Mouse (Mus musculus) limb, embryonic 13.5 days (tissue): ENCODE data around the gene Sertad3. TPM values are rescaled to one million over a fixed set of nuclear protein-coding genes. Genes with fewer than 3 reads are reported as not detected.

Source experiments
- ATAC-seq: fragments of 200-750 bp; cut with Nextera tagmentation; 2 replicates; pipeline ENCODE4 v1.8.0; 2017; ENCODE audit warnings: low read depth, moderate number of reproducible peaks, moderate TSS enrichment; ENCODE audit not compliant: low FRiP score
- H3K27ac ChIP-seq: fragments of 300-500 bp; sonication (generic); 2 replicates; pipeline ENCODE4 v1.5.1; 2015; ENCODE audit warnings: inconsistent platforms, mild to moderate bottlenecking, moderate library complexity
- H3K27me3 ChIP-seq: fragments of 300-500 bp; sonication (generic); 2 replicates; pipeline ENCODE4 v1.6.1; 2015; ENCODE audit warnings: mild to moderate bottlenecking, inconsistent platforms
- H3K36me3 ChIP-seq: fragments of 300-500 bp; sonication (generic); 2 replicates; pipeline ENCODE4 v1.6.1; 2015; ENCODE audit warnings: inconsistent platforms, mild to moderate bottlenecking, moderate library complexity
- H3K4me1 ChIP-seq: fragments of 300-500 bp; sonication (generic); 2 replicates; pipeline ENCODE4 v1.6.1; 2015; ENCODE audit warnings: inconsistent platforms
- H3K4me2 ChIP-seq: fragments of 300-500 bp; sonication (generic); replicated peaks from 2 replicates; pipeline ENCODE4 v1.6.1; 2015; ENCODE audit warnings: inconsistent platforms, mild to moderate bottlenecking, moderate library complexity
- H3K4me3 ChIP-seq: fragments of 300-500 bp; sonication (generic); 2 replicates; pipeline ENCODE4 v1.5.1; 2015; ENCODE audit warnings: moderate library complexity, mild to moderate bottlenecking, inconsistent platforms
- H3K9ac ChIP-seq: fragments of 300-500 bp; sonication (generic); 2 replicates; pipeline ENCODE4 v1.6.1; 2015; ENCODE audit warnings: mild to moderate bottlenecking, inconsistent platforms
- H3K9me3 ChIP-seq: fragments of 300-500 bp; sonication (generic); 2 replicates; pipeline ENCODE4 v1.6.1; 2016; ENCODE audit warnings: inconsistent platforms
- WGBS: fragments of 180-500 bp; shearing (Covaris S2); methylation state at CpG from one replicate; pipeline ENCODE4 v1.1.7; 2015; 5-methylcytosine and 5-hydroxymethylcytosine counted together
- polyA plus RNA-seq: library from polyadenylated mRNA; unstranded; fragments of >200 nt; fragmentation: Nextera tagmentation; extraction: Ambion mirVana; gene quantifications from 2 replicates; pipeline ENCODE4 v1.2.1, GENCODE M21; 2015

Gene Sertad3
- polyA plus RNA-seq = 33.6 and 36.3 TPM in 2 replicates

DNA sequence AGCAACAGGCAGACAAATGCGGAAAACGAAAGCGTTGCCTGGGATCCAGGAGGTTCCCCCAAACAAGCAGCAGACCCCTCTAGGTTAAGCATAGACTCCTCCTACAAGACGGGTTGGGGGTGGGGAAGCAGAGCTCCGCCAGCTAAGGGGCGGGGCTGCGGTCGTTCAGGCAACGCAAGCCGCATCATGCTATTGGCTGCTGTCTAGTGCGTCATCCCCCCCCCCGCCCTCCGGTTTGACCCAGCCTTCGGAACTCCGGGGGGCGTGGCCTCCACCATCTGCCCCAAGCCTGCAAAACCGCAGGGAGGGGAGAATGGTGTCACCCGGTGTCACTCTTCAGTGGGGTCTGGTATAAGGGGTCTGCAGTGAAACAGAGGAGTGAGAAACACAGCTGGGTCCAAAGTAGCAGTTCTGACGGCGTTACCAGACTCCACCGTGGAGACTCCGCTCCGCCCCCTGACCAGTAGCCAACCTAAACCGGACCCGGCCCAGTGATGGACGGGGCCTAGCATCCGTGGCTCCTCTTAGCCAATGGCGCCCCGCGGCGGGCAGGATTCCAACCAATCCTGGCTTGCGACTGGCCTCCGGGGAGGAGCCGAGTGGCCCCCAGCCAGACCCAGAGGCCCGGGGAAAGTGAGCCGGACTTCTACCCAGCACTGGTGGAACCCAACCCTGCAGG, at the start of gene Sertad3:
TSS of gene Sertad3 (plus strand) at position 613 of the 679 bp plus-strand sequence.
- H3K9ac ChIP-seq = peak within 1 kb of the TSS; percentile 79
- no peaks in the 10 kb centered on the region for H3K9me3 ChIP-seq
- peak within 1 kb of the TSS; percentile 76 for H3K4me3 ChIP-seq
- H3K4me1 ChIP-seq = peaks cover 21% of the 10 kb centered on the region
- peak within 1 kb of the TSS; percentile 94 for H3K27ac ChIP-seq
- no peaks in the 10 kb centered on the region for H3K27me3 ChIP-seq
- peak within 1 kb of the TSS; percentile 69 for H3K4me2 ChIP-seq
- WGBS = under 1% methylated on average over 36 of the region's 36 CpGs
- peak; percentile 95 for ATAC-seq
- peaks cover 19% of the 10 kb centered on the region for H3K36me3 ChIP-seq

DNA sequence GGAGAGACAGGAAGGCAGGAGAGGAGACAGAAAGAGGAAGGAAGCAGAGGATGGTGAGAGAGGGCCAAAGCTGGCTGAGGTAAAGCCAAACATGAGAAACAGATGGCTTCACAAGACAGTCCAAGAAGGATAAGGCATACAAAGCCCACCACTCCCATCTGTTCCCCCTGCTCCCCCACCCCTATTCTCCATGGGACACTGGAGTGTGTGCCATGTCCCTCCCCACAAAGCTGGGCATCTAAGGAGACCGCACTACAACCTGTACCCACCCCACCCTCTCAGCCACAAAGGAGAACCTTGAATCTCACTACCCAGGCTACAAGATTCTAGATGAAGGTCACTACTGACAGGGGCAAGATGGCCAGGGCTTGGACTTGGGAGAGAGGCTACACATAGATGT, 46.2 kb upstream of the Sertad3 start:
- 88% methylated on average over 1 of the region's 1 CpGs for WGBS
- H3K27ac ChIP-seq = no peak overlapping the region
- no peak for ATAC-seq
- peaks cover 4% of the 10 kb centered on the region for H3K27me3 ChIP-seq
- H3K4me1 ChIP-seq = no peaks in the 10 kb centered on the region
- no peak overlapping the region for H3K9ac ChIP-seq
- H3K9me3 ChIP-seq = peaks cover 17% of the 10 kb centered on the region; the same call in 1 of the 2 replicates
- H3K4me3 ChIP-seq = no peak overlapping the region
- H3K4me2 ChIP-seq = no peak overlapping the region
- no peaks in the 10 kb centered on the region for H3K36me3 ChIP-seq

DNA sequence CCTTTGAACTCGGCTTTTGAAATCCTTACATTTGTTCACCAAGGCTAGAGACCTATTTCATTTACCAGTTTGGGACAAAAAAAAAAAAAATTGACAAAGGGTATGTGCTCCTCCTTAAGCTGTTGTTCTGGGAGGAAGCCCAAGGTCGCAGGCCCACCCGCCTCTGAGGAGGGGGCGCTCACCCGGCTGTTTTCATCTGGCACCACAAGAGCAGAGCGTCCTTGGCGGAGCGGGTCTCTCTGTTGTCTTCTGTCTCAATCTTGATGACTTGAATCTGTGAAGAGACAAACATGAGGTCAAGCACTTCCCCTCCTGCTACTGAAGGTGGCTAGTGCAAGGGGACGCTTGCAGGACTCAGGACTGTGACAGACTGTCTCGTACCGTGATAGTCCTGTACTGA, 45.6 kb upstream of the Sertad3 start:
- Histone ChIP-seq H3K4me3 (no peak overlapping the region), H3K9ac (no peak overlapping the region), H3K4me1 (no peaks in the 10 kb centered on the region), H3K36me3 (no peaks in the 10 kb centered on the region), H3K27me3 (peaks cover 10% of the 10 kb centered on the region), H3K4me2 (no peak overlapping the region), H3K9me3 (peaks cover 12% of the 10 kb centered on the region; the same call in 1 of the 2 replicates), H3K27ac (no peak overlapping the region)
- ATAC-seq = no peak
- WGBS = 78% methylated on average over 11 of the region's 11 CpGs

DNA sequence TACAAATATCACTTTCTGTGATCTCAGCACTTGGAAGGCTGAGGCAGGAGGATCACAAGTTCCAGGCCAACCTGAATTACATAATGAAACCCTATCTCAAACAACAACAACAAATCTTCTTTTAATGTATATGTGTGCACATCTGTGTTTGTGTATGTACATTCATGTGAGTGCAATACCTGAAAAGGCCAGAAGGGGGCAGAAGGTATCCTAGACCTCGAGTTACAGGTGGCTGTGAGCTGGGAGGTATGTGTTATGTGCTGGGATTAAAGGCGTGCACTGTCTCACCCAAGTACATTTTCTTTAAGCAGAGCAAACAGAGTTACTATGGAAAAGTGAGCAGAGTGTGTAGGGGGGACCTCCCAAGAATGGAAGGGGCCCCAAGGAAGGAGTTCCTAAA, 44.4 kb upstream of the Sertad3 start:
- Histone ChIP-seq H3K9ac (no peak overlapping the region), H3K4me3 (no peak overlapping the region), H3K4me1 (no peaks in the 10 kb centered on the region), H3K9me3 (peaks cover 12% of the 10 kb centered on the region; the same call in 1 of the 2 replicates), H3K27ac (no peak overlapping the region), H3K27me3 (peaks cover 21% of the 10 kb centered on the region), H3K4me2 (no peak overlapping the region), H3K36me3 (no peaks in the 10 kb centered on the region)
- ATAC-seq = no peak
- WGBS = 59% methylated on average over 2 of the region's 2 CpGs

DNA sequence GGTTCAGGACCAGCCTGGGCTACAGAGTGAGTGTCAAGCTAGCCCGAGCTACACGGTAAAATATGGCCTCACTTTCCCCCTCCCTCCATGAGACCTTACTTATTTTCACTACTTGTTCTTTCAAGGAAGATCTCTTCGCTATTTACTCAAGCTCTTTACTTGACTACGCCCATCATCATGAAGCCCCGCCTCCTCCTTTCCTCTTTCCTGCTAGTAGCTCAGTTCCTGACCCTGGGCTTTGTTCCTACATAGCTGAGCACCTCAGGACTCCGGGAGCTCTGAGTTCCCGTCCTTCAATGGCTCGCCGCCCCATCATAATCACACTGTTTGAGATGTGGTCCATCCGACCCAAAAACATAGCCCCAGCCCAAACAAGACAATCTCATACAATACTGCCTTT, 40.2 kb upstream of the Sertad3 start:
- 32% methylated on average over 10 of the region's 10 CpGs for WGBS

DNA sequence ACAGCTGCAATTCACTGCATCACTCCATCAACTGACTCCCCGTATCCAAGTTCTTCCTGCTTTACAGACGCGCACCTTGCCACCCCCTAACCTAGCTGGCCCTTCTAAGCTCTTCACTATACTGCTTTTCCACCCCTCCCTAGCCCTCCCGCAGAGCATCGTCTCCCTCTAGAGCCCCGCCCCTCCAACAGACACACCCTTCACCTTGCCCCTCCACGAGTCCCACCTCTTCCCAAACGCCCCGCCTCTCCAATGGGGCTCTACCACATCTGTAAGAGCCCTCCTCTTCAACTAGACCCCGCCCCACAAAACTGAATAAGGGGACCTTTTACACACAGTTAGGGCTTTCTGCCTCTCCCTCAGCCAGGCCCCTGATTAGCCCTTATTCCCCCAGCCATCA, 39.8 kb upstream of the Sertad3 start:
- Histone ChIP-seq H3K27me3 (peaks cover 36% of the 10 kb centered on the region), H3K27ac (no peak overlapping the region), H3K9me3 (peaks cover 11% of the 10 kb centered on the region; the same call in 1 of the 2 replicates), H3K36me3 (no peaks in the 10 kb centered on the region), H3K4me2 (no peak overlapping the region), H3K9ac (no peak overlapping the region), H3K4me3 (no peak overlapping the region), H3K4me1 (no peaks in the 10 kb centered on the region)
- 10% methylated on average over 10 of the region's 10 CpGs for WGBS
- ATAC-seq = no peak

More for the DNA sequence above, 40.2 kb upstream of the Sertad3 start:
- ATAC-seq = no peak
- Histone ChIP-seq H3K4me3 (no peak overlapping the region), H3K4me1 (no peaks in the 10 kb centered on the region), H3K27me3 (peaks cover 36% of the 10 kb centered on the region), H3K27ac (no peak overlapping the region), H3K9me3 (peaks cover 12% of the 10 kb centered on the region; the same call in 1 of the 2 replicates), H3K4me2 (no peak overlapping the region), H3K9ac (no peak overlapping the region), H3K36me3 (no peaks in the 10 kb centered on the region)

DNA sequence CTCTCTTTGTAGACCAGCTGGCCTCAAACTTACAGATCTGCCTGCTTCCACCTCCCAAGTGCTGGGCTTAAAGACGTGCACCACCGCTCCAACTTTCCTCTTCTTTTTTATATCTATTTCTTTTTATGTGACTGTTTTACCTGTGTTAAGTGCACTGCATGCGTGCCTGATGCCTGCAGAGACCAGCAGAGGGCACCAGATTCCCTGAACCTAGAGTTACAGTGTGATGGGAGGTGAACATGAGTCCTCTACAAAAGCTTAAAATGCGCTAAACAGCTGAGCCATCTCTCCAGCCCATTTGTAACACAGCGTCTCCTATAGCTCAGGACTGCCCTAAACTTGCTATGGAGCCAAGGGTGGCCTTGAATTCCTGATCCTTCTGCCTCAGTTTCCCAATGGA, 36.0 kb upstream of the Sertad3 start:
- H3K27me3 ChIP-seq = peaks cover 31% of the 10 kb centered on the region
- H3K36me3 ChIP-seq = no peaks in the 10 kb centered on the region
- 64% methylated on average over 5 of the region's 5 CpGs for WGBS
- ATAC-seq = no peak
- no peak overlapping the region for H3K9ac ChIP-seq
- H3K9me3 ChIP-seq = peaks cover 4% of the 10 kb centered on the region; the same call in 1 of the 2 replicates
- H3K4me3 ChIP-seq = no peak overlapping the region
- H3K4me1 ChIP-seq = no peaks in the 10 kb centered on the region
- H3K27ac ChIP-seq = no peak overlapping the region
- H3K4me2 ChIP-seq = no peak overlapping the region

DNA sequence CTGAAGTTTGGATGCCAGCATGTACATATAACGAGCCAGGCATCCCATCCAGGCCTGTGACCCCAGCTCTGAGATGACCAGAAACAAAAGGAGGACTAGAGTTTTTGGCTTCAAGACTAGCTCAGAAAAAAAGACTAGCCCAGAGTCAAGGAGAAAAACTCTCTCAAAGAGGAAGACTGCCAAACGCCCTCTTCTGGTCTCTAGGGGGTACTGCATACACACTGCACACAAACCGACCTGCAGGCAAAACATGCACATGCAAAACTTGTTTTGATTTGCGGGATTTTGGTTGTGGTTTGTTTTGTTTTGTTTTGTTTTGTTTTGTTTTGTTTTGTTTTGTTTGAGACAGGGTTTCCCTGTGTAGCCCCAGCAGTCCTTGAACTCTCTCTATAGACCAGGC, 33.6 kb upstream of the Sertad3 start:
- Histone ChIP-seq H3K9me3 (peaks cover 4% of the 10 kb centered on the region; the same call in 1 of the 2 replicates), H3K27ac (no peak overlapping the region), H3K27me3 (peaks cover 22% of the 10 kb centered on the region), H3K4me3 (no peak overlapping the region), H3K4me2 (no peak overlapping the region), H3K4me1 (no peaks in the 10 kb centered on the region), H3K36me3 (no peaks in the 10 kb centered on the region), H3K9ac (no peak overlapping the region)
- ATAC-seq = no peak
- 76% methylated on average over 4 of the region's 4 CpGs for whole genome bisulfite sequencing

DNA sequence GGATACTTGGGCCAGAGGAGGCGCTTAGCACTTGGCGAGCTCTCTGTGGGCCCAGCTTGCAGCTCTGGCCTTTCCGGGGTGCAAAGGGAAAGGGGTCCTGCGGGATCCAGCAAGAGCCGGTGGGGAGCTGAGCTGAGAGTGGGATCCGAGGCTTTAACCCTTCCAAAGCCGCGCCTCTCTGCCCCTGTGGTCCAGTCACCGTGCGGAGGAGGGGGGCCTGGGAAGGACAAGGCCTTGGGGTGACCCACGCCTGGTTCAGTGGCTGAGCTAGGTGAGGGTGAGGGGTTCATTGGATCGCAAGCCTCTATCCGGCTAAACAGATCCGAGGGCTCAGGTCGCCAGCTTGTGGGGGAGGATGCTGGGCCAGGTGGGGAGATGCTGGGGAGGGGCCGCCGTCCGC, 27.5 kb upstream of the Sertad3 start:
- Histone ChIP-seq H3K36me3 (no peaks in the 10 kb centered on the region), H3K9ac (peak overlapping the region; percentile 79), H3K4me1 (peaks cover 17% of the 10 kb centered on the region), H3K4me2 (peak overlapping the region; percentile 96), H3K27ac (no peak overlapping the region), H3K9me3 (no peaks in the 10 kb centered on the region), H3K27me3 (peaks cover 41% of the 10 kb centered on the region), H3K4me3 (peak overlapping the region; percentile 62)
- 6% methylated on average over 15 of the region's 18 CpGs for WGBS
- no peak for ATAC-seq

DNA sequence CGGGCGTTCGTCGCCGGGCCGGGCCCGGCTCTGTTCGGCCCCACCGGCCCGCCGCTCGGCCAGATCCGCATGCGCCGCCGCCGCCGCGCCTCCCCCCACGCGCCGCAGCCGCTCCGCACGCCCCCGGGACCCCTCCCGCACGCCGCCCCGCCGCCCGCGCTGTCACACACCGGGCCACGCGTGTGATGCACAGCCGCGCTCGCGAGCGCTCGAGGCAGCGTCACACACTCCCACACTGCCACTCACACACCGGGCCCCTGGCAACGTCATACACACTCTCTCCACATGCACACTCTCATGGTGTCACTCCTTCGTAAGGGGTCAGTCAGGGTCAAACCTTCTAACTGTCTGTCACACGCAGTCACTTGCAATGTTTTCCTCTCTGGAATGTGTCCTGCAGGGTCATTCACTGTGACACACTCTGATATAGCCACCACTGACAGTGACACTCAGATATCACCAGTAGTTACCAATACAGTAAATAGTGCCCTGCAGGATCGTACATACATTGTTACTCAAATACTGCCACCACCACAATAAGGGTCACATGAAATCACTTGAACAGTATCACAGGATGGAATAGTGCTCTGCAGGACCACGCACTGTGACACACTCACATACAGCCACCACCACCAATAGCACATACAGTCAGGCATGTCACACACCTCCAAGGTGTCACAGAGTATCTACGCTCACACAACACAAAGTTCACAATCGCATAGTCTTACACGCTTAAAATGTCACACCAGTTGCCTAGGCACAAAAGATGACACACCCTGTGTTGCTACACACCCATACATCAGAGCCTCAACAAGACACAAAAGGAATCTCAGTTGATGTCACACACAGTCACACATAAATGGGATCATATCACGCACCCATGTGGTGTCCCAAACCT, 26.8 kb upstream of the Sertad3 start:
- Histone ChIP-seq H3K4me1 (peaks cover 17% of the 10 kb centered on the region), H3K4me3 (peak overlapping the region; percentile 62), H3K4me2 (peak overlapping the region; percentile 96), H3K27me3 (peaks cover 41% of the 10 kb centered on the region), H3K27ac (no peak overlapping the region), H3K9me3 (no peaks in the 10 kb centered on the region), H3K36me3 (no peaks in the 10 kb centered on the region), H3K9ac (peak overlapping the region; percentile 79)
- 10% methylated on average over 43 of the region's 53 CpGs for WGBS
- peak; percentile 3; the same call in 1 of the 2 replicates for ATAC-seq

DNA sequence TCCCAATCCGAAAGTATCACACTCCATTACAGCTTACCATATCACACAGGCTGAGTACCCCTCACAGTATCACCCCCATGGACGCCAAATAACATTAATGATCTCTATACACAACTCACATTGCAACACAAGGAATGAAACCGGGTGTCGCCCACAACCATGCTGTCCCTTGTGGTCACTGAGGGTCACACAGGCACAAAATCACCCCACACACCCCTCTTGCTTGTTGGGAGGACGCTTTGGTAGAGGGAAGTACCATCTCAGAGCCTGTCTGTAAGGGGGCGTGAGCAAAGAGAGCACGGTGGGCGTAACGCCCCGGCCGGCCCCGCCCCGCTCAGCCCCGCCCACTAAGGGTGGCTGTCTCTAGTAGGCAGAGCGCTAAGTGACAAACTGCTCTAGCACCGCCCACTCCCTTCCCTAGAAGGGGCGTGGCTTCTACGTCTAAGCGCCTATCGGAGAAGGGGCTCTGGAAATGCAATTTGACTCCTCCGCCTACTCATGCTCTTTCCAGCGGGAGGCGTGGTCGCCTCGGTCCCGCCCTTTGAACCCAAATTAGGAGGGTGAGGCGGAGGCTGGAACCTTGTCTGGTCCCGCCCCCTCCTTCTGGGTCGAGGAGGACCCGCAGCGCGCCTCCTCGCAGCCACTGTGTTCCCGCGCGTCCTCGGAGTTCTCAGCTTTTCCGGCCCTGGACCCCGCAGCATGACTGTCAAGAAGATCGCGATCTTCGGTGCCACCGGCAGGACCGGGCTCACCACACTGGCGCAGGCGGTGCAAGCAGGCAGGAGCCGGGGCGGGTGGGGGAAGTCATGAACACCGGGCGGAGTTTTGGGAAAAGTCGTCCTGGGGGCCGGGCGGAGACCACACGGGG, 25.9 kb upstream of the Sertad3 start, which contains the start of the genes Sptbn4 and Blvrb:
TSS of gene Sptbn4 (minus strand) at position 268 of the 868 bp plus-strand sequence.
TSS of gene Blvrb (plus strand) at position 560 of the 868 bp plus-strand sequence.
- no peak within 1 kb of the TSS for H3K27ac ChIP-seq
- peaks cover 41% of the 10 kb centered on the region for H3K27me3 ChIP-seq
- H3K36me3 ChIP-seq = no peaks in the 10 kb centered on the region
- 1% methylated on average over 54 of the region's 54 CpGs for WGBS
- peak; percentile 92 for ATAC-seq
- peaks cover 17% of the 10 kb centered on the region for H3K4me1 ChIP-seq
- H3K9me3 ChIP-seq = no peaks in the 10 kb centered on the region
- H3K9ac ChIP-seq = peak within 1 kb of the TSS; percentile 79
- H3K4me2 ChIP-seq = peak within 1 kb of the TSS; percentile 96
- H3K4me3 ChIP-seq = peak within 1 kb of the TSS; percentile 62
